Mouse (Mus musculus) forebrain, embryonic 11.5 days (tissue): ENCODE measurements at regions not wholly inside any gene's neighbourhood (a gene's known extent, or its start where the extent isn't known, plus 50 kb on each side); places are given as distances from the start of the nearest gene placed in this dataset.

Experiments
- ATAC-seq: fragments of 200-750 bp; cut with Nextera tagmentation; replicated peaks from 2 replicates; pipeline ENCODE4 v1.8.0; 2017; ENCODE audit warnings: moderate TSS enrichment; ENCODE audit not compliant: low FRiP score
- DNase-seq: peaks from one replicate; pipeline ENCODE4 v3.0.0-alpha.2; 2017; ENCODE audit warnings: low spot score
- H3K27ac ChIP-seq: fragments of 300-500 bp; sonication (generic); 2 replicates; pipeline ENCODE4 v1.5.1; 2014; ENCODE audit warnings: low read depth, low read length
- H3K27me3 ChIP-seq: fragments of 300-500 bp; sonication (generic); 2 replicates; pipeline ENCODE4 v1.6.1; 2014; ENCODE audit warnings: mild to moderate bottlenecking, low read length, mixed read lengths; ENCODE audit not compliant: control insufficient read depth, insufficient read depth
- H3K36me3 ChIP-seq: fragments of 300-500 bp; sonication (generic); 2 replicates; pipeline ENCODE4 v1.6.1; 2014; ENCODE audit warnings: mild to moderate bottlenecking, low read length, moderate library complexity, mixed read lengths; ENCODE audit not compliant: control insufficient read depth, insufficient read depth
- H3K4me1 ChIP-seq: fragments of 300-500 bp; sonication (generic); replicated peaks from 2 replicates; pipeline ENCODE4 v1.6.1; 2014; ENCODE audit warnings: low read length, mixed read lengths; ENCODE audit not compliant: control insufficient read depth, insufficient read depth
- H3K4me2 ChIP-seq: fragments of 300-500 bp; sonication (generic); 2 replicates; pipeline ENCODE4 v1.6.1; 2014; ENCODE audit warnings: low read depth, mild to moderate bottlenecking, low read length, moderate library complexity, mixed read lengths; ENCODE audit not compliant: severe bottlenecking
- H3K4me3 ChIP-seq: fragments of 300-500 bp; sonication (generic); 2 replicates; pipeline ENCODE4 v1.5.1; 2014; ENCODE audit warnings: low read depth, low read length
- H3K9ac ChIP-seq: fragments of 300-500 bp; sonication (generic); 2 replicates; pipeline ENCODE4 v1.6.1; 2014; ENCODE audit warnings: low read length
- H3K9me3 ChIP-seq: fragments of 300-500 bp; sonication (generic); 2 replicates; pipeline ENCODE4 v1.6.1; 2016; ENCODE audit warnings: low read length, mixed read lengths; ENCODE audit not compliant: control insufficient read depth
- WGBS: fragments of 180-500 bp; shearing (Covaris S2); extraction: QIAGEN DNeasy Blood & Tissue Kit; methylation state at CpG from one replicate; pipeline ENCODE4 v1.1.7; 2014; 5-methylcytosine and 5-hydroxymethylcytosine counted together

GRCm38 (mm10) chr6:135527879-135528278 lies 165.5 kb downstream of the Emp1 start:
- ATAC-seq (no peak), DNase-seq (no peak)
- no peaks in the 10 kb centered on the region for H3K27me3 ChIP-seq
- H3K4me2 ChIP-seq, result no peak overlapping the region
- no peaks in the 10 kb centered on the region for H3K4me1 ChIP-seq
- WGBS, result 29% methylated on average over 4 of the region's 4 CpGs
- no peaks in the 10 kb centered on the region for H3K9me3 ChIP-seq
- H3K4me3 ChIP-seq, result no peak overlapping the region
- H3K9ac ChIP-seq, result no peak overlapping the region
- H3K36me3 ChIP-seq, result no peaks in the 10 kb centered on the region
- H3K27ac ChIP-seq, result no peak overlapping the region

- no peak overlapping the region for H3K27ac ChIP-seq
- WGBS, result 55% methylated on average over 9 of the region's 9 CpGs
Observed at GRCm38 (mm10) chr6:135539791-135540646, 177.7 kb downstream of the Emp1 start.

DNA sequence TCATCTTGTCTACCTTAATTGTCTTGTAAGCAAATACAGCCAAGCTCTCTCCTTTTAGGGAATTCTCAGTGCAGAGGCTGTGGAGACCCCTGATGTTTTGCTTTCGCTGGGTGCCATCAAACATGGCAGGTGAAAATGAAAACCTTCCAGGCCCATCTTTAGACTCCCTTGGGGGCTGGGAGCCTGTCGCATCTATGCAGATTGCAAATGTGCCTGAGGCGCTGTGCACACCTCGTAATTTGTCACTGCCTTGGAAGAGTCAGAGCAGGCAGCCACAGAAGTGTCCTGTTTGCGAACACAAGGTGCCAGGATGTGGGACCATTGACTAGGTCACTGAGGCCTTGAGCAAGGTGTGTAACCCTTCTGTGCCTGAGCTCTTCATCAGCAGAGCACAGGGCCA lies 179.2 kb downstream of the Emp1 start:
- Histone ChIP-seq H3K4me1 (no peaks in the 10 kb centered on the region; the same call in 1 of the 2 replicates), H3K36me3 (no peaks in the 10 kb centered on the region), H3K9ac (no peak overlapping the region), H3K4me2 (no peak overlapping the region), H3K9me3 (no peaks in the 10 kb centered on the region), H3K27me3 (no peaks in the 10 kb centered on the region), H3K27ac (no peak overlapping the region), H3K4me3 (no peak overlapping the region)
- ATAC-seq, result no peak
- no peak for DNase-seq
- 73% methylated on average over 5 of the region's 5 CpGs for WGBS

More at GRCm38 (mm10) chr6:135539791-135540646, 177.7 kb downstream of the Emp1 start:
- ATAC-seq (no peak), DNase-seq (peak; percentile 35)
- H3K9ac ChIP-seq, result no peak overlapping the region
- no peak overlapping the region for H3K4me2 ChIP-seq
- no peaks in the 10 kb centered on the region for H3K36me3 ChIP-seq
- no peak overlapping the region for H3K4me3 ChIP-seq
- no peaks in the 10 kb centered on the region for H3K27me3 ChIP-seq
- no peaks in the 10 kb centered on the region for H3K9me3 ChIP-seq
- H3K4me1 ChIP-seq, result no peaks in the 10 kb centered on the region; the same call in 1 of the 2 replicates

DNA sequence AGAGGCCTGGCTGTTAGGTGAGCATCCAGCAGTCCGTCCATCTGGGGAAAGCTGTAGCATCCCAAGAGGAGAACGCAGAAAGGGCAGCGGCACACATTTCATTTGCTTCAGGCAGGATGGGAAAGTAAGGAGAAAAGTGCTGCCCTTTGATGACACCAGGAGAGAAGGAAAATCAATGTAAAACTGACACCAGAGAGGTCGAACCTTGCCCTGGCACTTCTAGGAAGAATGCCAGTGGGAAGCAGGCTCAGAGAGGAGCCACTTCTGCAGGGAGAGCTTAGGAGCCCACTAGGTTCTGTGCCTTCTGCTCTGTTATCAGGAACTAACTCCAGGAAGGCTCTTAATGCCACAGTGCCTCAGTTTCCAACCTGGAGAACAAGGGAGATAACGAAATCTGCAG lies 180.0 kb downstream of the Emp1 start:
- no peak for DNase-seq
- Histone ChIP-seq H3K4me3 (no peak overlapping the region), H3K9ac (no peak overlapping the region), H3K4me1 (no peaks in the 10 kb centered on the region; the same call in 1 of the 2 replicates), H3K4me2 (no peak overlapping the region), H3K27ac (no peak overlapping the region), H3K36me3 (no peaks in the 10 kb centered on the region), H3K27me3 (no peaks in the 10 kb centered on the region), H3K9me3 (no peaks in the 10 kb centered on the region)
- 60% methylated on average over 5 of the region's 5 CpGs for WGBS
- ATAC-seq, result no peak

- 82% methylated on average over 3 of the region's 3 CpGs for WGBS
- Histone ChIP-seq H3K27me3 (no peaks in the 10 kb centered on the region), H3K4me2 (no peak overlapping the region), H3K4me1 (no peaks in the 10 kb centered on the region; the same call in 1 of the 2 replicates), H3K4me3 (no peak overlapping the region), H3K36me3 (no peaks in the 10 kb centered on the region), H3K9me3 (no peaks in the 10 kb centered on the region), H3K27ac (no peak overlapping the region), H3K9ac (no peak overlapping the region)
- DNase-seq (no peak), ATAC-seq (no peak)
Observed at GRCm38 (mm10) chr6:135543390-135543789, 181.0 kb downstream of the Emp1 start.

DNA sequence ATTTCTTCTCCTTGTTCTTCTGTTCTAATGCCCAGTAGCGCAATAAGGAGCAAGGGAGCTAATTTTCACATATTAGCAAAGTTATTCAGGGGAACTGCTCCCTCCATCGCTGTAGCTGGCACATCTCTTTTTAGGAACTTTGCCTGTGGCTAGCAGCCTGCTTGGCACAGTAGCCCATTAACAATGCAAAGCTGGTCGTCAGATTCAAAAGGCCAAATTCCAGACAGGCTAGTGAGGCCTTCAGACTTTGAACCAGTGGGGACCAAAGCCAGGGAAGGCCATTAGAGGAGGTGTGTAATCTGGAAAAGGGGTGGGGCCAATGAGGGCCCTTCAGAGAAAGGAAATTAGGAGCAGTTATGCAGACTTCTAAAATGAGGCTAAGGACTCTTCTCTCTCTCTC lies 181.5 kb downstream of the Emp1 start:
- ATAC-seq, result 0 out of 2 replicates have a peak, but pooled peaks have one; percentile 50
- Histone ChIP-seq H3K27ac (no peak overlapping the region), H3K36me3 (no peaks in the 10 kb centered on the region), H3K9ac (no peak overlapping the region), H3K9me3 (no peaks in the 10 kb centered on the region), H3K4me3 (no peak overlapping the region), H3K4me2 (no peak overlapping the region), H3K4me1 (no peaks in the 10 kb centered on the region; the same call in 1 of the 2 replicates), H3K27me3 (no peaks in the 10 kb centered on the region)
- peak; percentile 49 for DNase-seq
- 38% methylated on average over 3 of the region's 3 CpGs for WGBS

- Histone ChIP-seq H3K9me3 (no peaks in the 10 kb centered on the region), H3K4me3 (no peak overlapping the region), H3K36me3 (no peaks in the 10 kb centered on the region), H3K4me1 (peaks cover 4% of the 10 kb centered on the region; the same call in 1 of the 2 replicates), H3K27ac (no peak overlapping the region), H3K9ac (no peak overlapping the region), H3K27me3 (no peaks in the 10 kb centered on the region), H3K4me2 (no peak overlapping the region)
- DNase-seq (peak; percentile 52), ATAC-seq (peak; percentile 87)
- 34% methylated on average over 3 of the region's 3 CpGs for WGBS
Observed at GRCm38 (mm10) chr6:135550368-135550950, 188.1 kb downstream of the Emp1 start.

DNA sequence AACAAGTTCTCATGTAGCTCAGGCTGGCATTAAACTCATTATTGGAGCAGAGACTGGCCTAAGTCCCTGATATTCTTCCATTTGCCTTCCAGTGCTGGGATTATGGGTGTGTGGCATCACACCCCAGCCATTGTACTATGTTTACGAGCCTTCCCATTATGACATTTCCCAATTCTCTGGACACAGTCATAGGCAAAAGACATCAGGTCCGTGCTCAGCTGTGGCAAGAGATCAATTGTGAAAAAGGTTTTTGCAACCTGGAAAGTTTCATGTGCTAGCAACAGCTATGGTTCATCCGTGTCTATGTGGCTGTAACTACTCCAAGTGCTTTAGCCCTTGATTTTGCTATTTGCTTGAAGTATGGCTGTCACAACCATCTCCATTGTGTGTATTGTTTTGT lies 190.1 kb downstream of the Emp1 start:
- no peak for ATAC-seq

More for the DNA sequence above, 190.1 kb downstream of the Emp1 start:
- DNase-seq, result no peak
- H3K27me3 ChIP-seq, result no peaks in the 10 kb centered on the region
- H3K9ac ChIP-seq, result no peak overlapping the region
- H3K36me3 ChIP-seq, result no peaks in the 10 kb centered on the region
- no peak overlapping the region for H3K4me2 ChIP-seq
- H3K27ac ChIP-seq, result no peak overlapping the region
- H3K4me1 ChIP-seq, result peaks cover 4% of the 10 kb centered on the region; the same call in 1 of the 2 replicates
- 88% methylated on average over 3 of the region's 3 CpGs for WGBS
- no peaks in the 10 kb centered on the region for H3K9me3 ChIP-seq
- H3K4me3 ChIP-seq, result no peak overlapping the region
